Mouse (Mus musculus) thymus, postnatal 4 days (tissue): Measurements from ENCODE around the gene Cdc42bpa.

Experiments
- DNase-seq: peaks from one replicate; pipeline ENCODE4 v3.0.0; 2021

Gene Cdc42bpa

GRCm38 (mm10) chr1:179959721-179960542 is at the start of gene Cdc42bpa:
TSS of gene Cdc42bpa (plus strand) at chr1:179960472.
- DNase-seq, result peak; percentile 79

DNA sequence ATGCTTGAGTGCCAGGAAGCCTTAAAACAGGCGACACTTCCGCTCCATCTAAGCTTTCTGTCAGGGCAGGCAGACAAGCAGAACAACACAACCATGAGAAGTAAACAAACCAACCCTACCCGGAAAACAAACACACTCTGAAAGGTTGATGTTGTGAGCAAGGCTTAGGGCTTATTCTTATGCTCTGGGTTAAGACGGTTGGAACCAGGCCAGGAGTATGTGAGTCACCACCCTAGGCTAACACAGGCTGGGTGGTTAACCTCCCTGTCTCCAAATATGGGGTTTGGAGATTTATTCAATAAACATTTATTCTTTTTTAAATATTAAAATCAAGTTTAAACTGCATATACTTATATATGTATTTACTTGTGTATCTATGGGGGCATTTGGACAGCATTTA is 46.8 kb upstream of the Cdc42bpa start:
- DNase-seq, result no peak

DNA sequence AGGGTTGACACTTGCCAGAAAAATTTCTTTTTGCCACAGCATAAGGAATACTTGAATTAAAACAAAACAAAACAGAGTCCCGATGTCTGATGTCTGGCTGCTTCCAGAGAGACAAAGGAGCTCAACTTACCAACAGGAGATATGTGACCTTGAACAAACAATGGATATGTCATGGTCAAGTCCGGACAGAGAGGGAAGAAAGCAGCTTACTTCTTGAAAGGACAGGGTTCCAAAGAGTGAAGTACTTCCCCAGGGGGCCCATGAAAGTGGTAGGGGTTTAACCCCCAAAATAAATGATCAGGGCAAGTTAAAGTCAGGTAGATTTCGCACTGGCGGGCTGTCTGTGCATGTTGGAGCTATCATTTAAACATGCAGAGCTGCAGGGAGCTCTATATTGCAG is 43.2 kb upstream of the Cdc42bpa start:
- no peak for DNase-seq

- DNase-seq, result no peak
Measured at GRCm38 (mm10) chr1:179917481-179917880, 42.8 kb upstream of the Cdc42bpa start.

DNA sequence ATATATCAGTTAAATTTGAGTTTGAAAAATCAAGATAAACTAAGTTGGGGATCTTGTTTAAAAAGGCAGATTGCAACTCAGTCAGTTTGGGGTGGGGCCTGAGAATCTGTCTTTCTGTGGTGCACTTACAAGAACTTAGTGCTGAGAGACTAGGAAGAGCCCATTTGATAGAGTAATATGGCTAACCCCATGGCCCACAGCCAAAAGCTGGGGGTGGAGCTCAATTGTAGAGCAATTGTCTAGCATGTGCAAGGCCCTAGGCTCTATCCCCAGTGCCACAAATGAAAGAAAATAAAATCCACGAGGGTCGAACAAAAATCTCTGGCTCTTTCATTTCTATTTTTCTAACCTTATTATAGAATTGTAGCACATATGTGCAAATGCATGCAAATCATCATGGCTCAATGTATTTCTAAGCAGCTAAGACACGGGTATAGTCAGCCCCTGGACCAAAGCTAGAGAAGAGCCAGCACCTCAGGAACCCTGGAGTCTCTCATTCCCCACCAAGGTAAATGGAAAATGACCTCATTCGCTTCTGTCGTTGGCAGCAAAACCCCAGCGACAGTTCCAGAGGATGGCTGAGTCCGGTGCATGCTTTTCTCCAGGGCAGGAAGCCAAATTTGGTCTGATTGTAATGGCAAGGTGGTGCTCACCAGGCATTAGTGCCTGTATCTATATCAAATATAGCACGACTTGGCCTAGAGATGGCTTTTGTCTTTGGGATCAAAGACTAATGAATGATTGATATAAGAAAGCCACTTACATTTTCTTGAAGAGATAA is 40.4 kb upstream of the Cdc42bpa start:
- no peak for DNase-seq

DNA sequence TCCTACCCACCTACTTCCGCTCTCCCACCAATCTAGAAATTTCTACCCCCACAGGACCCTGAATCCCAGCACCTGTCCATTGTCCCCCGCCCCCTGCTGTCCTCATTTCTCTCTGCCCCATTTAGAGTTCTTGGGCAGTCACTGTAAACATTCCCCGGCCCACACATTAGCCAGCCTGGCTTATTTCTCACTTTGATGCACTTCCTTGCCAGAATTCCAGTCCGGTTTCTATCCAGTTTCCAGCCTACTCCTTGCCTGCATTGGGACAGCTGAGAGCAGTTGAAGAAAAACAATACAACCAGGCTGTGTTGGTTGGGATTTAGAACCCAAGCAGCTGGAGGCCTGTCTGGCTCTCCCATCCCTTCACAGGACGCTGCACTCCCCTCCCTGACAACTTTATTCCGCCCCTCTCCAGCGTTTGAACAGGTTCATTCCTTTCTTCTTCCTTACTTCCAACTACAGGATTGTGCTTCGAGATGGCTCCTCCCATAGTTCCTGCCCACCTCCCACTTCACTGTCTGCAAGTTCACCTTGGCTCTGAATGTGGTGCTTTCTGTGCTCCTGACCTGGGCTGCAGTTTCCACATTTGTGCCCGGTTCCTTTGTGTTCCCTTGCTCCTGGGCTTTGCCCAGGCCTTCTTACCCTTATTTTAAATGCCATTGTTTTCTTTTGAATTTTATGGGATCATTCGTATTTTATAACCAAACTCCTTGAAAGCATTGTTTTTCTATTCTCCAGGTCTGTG is 36.4 kb upstream of the Cdc42bpa start:
- no peak for DNase-seq

GRCm38 (mm10) chr1:179926240-179926639 is 34.0 kb upstream of the Cdc42bpa start:
- DNase-seq, result no peak

GRCm38 (mm10) chr1:179927102-179927501 is 33.2 kb upstream of the Cdc42bpa start:
- no peak for DNase-seq

GRCm38 (mm10) chr1:179928822-179929221 is 31.4 kb upstream of the Cdc42bpa start:
- peak; percentile 71 for DNase-seq

DNA sequence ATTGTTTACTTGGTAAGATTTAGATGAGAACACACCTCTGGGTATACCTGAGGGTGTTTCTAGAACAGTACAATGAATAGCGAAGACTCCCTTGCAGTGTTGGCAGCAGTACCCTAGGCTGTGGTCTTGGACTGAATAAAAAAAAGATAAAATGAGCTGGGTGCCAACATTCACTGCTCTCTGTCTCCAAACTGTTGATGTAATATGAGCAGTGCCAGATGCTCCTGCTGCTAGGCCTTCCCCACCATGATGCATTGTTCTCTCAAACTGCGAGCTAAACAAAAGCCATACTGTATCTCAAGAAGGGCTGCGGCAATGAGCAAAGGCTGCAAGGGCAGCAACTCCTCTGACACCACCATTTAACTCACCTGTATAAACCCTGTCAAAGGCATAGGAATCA is 29.0 kb upstream of the Cdc42bpa start:
- DNase-seq, result no peak

- DNase-seq, result no peak
Measured at GRCm38 (mm10) chr1:179934064-179934463, 26.2 kb upstream of the Cdc42bpa start.

- no peak for DNase-seq
Measured at GRCm38 (mm10) chr1:179940071-179940786, 20.0 kb upstream of the Cdc42bpa start.

GRCm38 (mm10) chr1:179940787-179941352 is 19.4 kb upstream of the Cdc42bpa start:
- DNase-seq, result no peak

DNA sequence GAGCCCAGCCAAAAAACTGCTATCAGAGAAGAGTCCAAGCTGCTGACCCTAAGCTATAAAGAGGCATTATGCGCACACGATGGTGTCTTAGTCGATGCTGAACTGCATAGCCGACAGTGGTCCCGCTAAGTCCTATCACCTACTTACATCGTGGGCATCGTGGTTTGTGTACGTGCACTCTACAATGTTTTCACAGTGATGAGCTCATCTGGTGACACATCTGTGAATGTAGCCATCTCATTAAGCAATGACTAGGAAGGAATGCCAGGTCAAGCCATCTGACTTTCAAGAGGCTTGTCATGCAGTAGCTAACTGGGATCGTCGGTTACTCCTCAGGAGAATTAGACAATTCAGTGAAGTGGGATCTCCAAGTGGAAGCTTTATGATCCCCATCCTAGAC is 15.3 kb upstream of the Cdc42bpa start:
- no peak for DNase-seq

GRCm38 (mm10) chr1:179946616-179947015 is 13.7 kb upstream of the Cdc42bpa start:
- no peak for DNase-seq

DNA sequence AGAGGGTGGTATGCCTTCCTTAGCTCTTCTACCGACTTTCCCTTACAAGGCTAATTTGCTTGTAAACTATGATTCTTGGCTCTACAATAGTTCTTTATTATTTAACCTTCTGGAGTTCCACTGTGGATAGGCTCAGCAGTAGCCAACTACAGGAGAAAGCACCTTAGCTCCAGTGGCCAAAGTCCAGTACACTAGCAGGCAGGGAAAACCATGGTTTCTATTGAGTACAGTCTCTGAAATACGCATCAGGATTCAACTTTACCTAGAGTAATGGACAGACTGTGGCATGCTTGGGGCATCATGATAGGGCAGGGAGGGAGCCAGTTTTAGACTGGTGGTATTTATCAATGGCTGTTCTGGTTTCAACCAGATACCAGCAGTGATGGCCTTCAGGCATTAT is 12.6 kb upstream of the Cdc42bpa start:
- no peak for DNase-seq

- no peak for DNase-seq
Measured at GRCm38 (mm10) chr1:179951597-179951996, 8.7 kb upstream of the Cdc42bpa start.

DNA sequence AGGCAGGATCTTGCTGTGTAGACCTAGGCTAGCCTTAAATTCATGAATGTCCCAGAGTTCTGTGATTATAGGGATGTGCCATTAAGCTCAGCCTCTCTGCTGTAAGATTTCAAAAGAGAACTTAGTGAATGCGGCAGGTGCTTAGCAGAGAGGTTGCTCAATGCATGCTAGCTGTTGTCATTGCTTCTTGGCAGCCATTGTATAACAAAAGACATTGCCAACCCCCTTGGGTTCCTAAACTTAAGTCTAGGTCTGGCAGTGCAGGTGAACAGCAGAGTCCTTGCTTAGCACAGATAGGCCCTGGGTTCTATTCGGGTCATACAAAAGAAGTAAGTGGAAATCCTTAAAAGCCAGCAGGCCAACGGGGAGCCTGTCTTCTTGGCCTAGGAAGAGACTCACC is 7.0 kb upstream of the Cdc42bpa start:
- no peak for DNase-seq

DNA sequence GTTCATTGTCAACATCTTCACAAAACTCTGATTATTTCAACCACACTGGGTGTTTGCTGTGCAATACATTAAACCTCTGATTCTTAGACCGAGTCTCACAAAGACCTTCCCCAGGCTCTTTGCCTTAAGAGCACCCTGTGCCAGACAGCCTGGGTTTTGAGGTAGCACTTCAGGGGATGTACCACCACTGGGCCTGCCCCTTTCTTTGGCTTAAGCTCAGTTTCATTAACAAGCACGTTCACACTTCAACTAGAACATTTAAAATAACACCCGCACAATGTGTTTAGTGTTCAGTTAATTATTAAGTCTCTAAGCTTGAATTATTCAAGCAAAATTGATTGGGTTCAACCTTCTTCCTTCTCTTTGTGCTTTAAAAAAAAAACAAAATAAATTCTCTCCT is 2.8 kb upstream of the Cdc42bpa start:
- DNase-seq, result no peak

- peak; percentile 60 for DNase-seq
Measured at GRCm38 (mm10) chr1:179958871-179959720, 1.2 kb upstream of the Cdc42bpa start.

DNA sequence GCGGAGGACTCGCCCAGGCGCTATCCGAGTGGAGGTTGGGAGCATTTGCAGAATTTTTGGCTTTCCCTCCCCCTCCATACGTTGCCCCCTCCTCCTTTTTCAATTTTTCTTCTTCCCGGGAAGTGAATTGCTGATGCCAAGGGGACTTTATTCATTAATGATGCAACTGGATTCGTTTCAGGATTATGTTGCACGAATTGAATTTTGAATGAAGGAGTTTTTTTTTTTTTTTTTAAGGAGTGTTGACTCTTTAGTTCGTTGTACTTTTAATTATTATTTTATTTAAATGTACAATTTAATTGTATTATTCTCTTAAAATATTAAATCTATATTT is 238 bp downstream of the Cdc42bpa start:
- no peak for DNase-seq
